Mouse (Mus musculus) kidney, adult 2 months (tissue): ENCODE results near the gene Apobec3. TPM values are rescaled to one million over a fixed set of nuclear protein-coding genes. Genes with fewer than 3 reads are reported as not detected.

ENCODE experiments used
- DNase-seq: peaks from one replicate; pipeline ENCODE4 v3.0.0; 2021
- H3K27ac ChIP-seq: fragments of 200-500 bp; 2 replicates; pipeline ENCODE4 v1.5.1; 2012; ENCODE audit warnings: low read depth, low read length, control low read depth, inconsistent platforms; ENCODE audit not compliant: insufficient read depth
- H3K27me3 ChIP-seq: fragments of 200-500 bp; replicated peaks from 2 replicates; pipeline ENCODE4 v1.6.1; 2012; ENCODE audit warnings: mild to moderate bottlenecking, moderate library complexity, low read length, inconsistent platforms; ENCODE audit not compliant: control insufficient read depth, insufficient read depth
- H3K36me3 ChIP-seq: fragments of 200-500 bp; 2 replicates; pipeline ENCODE4 v1.6.1; 2012; ENCODE audit warnings: mild to moderate bottlenecking, moderate library complexity, low read length, inconsistent platforms; ENCODE audit not compliant: control insufficient read depth, insufficient read depth
- H3K4me1 ChIP-seq: fragments of 200-500 bp; 2 replicates; pipeline ENCODE4 v1.6.1; 2011; ENCODE audit warnings: low read length; ENCODE audit not compliant: control insufficient read depth, insufficient read depth
- H3K4me3 ChIP-seq: fragments of 200-500 bp; 2 replicates; pipeline ENCODE4 v1.5.1; 2011; ENCODE audit warnings: mild to moderate bottlenecking, low read depth, low read length, control low read depth; ENCODE audit not compliant: insufficient read depth
- CTCF ChIP-seq: fragments of 200-500 bp; conservative IDR thresholded peaks from 2 replicates; pipeline ENCODE4 v1.5.1; 2011; ENCODE audit warnings: low read depth, mild to moderate bottlenecking, control low read depth, low read length, moderate library complexity, mixed read lengths; ENCODE audit not compliant: insufficient read depth, insufficient read length
- POLR2A ChIP-seq: fragments of 200-500 bp; IDR thresholded peaks from one replicate; pipeline ENCODE4 v1.6.1; 2011; ENCODE audit warnings: low read depth, low read length, control low read depth
- WGBS: fragments of 180-500 bp; shearing (Covaris S2); methylation state at CpG from one replicate; pipeline ENCODE4 v1.1.7; 2018; 5-methylcytosine and 5-hydroxymethylcytosine counted together
- polyA plus RNA-seq: library from polyadenylated mRNA; depleted of rRNA; stranded (reverse); fragments of >200 nt; gene quantifications from 2 replicates; pipeline ENCODE4 v1.2.3, GENCODE M21; 2012; rRNA removed

Gene Apobec3
- polyA plus RNA-seq, 1 experiment, result 13.4 TPM

DNA sequence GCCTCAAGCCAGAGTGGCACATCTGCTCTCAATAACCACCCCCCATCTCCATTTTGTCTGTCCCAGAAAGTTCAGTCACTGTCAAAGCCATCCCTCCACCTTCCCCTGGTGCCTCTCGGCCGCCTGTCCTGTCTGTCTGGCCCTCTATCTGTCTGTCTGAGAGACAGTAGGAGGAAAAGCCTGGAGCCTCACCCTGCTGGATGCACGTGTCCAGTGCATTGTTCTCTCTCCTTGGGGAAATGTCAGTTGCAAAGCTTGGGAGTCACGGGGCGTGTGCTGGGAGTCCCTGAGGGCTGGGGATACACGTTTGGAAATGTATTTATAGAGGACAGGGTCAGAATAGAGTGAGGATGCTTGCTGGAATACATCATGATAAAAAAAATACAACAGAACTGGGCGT is 62.0 kb downstream of the Apobec3 start:
- Histone ChIP-seq H3K27ac (peak overlapping the region; percentile 72), H3K36me3 (no peaks in the 10 kb centered on the region), H3K27me3 (no peaks in the 10 kb centered on the region), H3K4me3 (no peak overlapping the region), H3K4me1 (peaks cover 14% of the 10 kb centered on the region)
- TF ChIP-seq CTCF (no peak), POLR2A (no peak)
- 76% methylated on average over 7 of the region's 7 CpGs for WGBS
- DNase-seq, result peak; percentile 77

GRCm38 (mm10) chr15:79956559-79956958 is 65.1 kb downstream of the Apobec3 start:
- no peak overlapping the region for H3K4me3 ChIP-seq
- no peak for DNase-seq
- H3K36me3 ChIP-seq, result no peaks in the 10 kb centered on the region
- 83% methylated on average over 8 of the region's 8 CpGs for WGBS
- no peaks in the 10 kb centered on the region for H3K4me1 ChIP-seq
- H3K27ac ChIP-seq, result no peak overlapping the region
- no peaks in the 10 kb centered on the region for H3K27me3 ChIP-seq
- TF ChIP-seq POLR2A (no peak), CTCF (no peak)

- Histone ChIP-seq H3K27me3 (no peaks in the 10 kb centered on the region), H3K4me3 (no peak overlapping the region), H3K36me3 (no peaks in the 10 kb centered on the region), H3K4me1 (no peaks in the 10 kb centered on the region), H3K27ac (no peak overlapping the region)
- DNase-seq, result no peak
- WGBS, result 65% methylated on average over 3 of the region's 3 CpGs
- TF ChIP-seq CTCF (no peak), POLR2A (no peak)
Measured at GRCm38 (mm10) chr15:79958418-79958817, 67.0 kb downstream of the Apobec3 start.

DNA sequence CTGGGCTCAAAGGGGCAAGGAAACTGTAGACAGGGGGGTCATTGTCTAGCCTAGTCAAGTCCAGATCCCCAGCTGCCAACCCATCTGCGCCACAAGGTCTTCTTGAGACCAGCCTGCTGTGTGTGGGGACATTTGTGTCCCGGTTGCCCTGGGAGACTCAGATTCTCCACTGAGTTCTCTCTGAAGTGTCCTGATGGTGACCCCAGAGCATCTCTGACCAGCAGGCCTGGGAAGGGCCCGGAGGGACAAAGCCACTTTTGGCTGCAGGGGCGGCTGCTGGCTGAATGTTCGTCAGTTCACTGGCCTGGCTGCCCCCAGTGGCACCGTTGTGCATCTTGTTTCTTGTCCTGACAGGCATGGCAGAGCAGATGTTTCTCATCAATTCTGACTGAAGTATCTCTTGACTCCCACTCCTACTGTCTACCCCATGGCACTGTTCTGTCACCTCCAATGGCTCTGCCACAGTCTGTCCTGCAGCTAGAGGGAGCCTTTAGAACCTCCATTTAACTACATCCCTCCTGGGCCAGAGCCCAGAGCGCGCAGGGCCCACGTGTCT is 70.0 kb downstream of the Apobec3 start:
- no peak for TF ChIP-seq POLR2A
- TF ChIP-seq CTCF, result peak; percentile 32; the same call in 1 of the 2 replicates
- Histone ChIP-seq H3K27ac (no peak overlapping the region), H3K4me1 (no peaks in the 10 kb centered on the region), H3K27me3 (no peaks in the 10 kb centered on the region), H3K36me3 (no peaks in the 10 kb centered on the region), H3K4me3 (no peak overlapping the region)
- WGBS, result 65% methylated on average over 9 of the region's 9 CpGs
- DNase-seq, result no peak

DNA sequence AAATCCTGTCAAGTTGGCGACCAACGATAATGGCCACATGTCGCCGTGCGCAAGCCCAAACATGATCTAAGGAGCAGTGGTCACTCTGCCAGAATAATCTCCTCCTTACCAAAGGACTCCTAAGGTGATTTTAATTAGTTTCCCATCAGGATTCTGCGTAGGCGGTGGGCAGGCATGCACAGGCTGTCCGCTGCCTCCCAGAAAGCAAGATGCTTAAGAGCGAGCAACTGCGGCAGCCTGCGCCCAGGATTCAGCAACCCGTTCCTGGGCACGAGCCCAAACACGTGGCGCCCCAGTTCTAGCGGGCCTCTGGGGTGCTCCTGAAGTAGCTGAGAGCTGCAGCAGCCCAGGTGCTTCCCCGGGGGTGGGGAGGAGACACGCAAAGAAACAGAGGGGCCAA is 71.2 kb downstream of the Apobec3 start:
- WGBS, result 82% methylated on average over 18 of the region's 18 CpGs
- no peaks in the 10 kb centered on the region for H3K4me1 ChIP-seq
- TF ChIP-seq POLR2A (no peak), CTCF (no peak)
- no peak overlapping the region for H3K4me3 ChIP-seq
- H3K27me3 ChIP-seq, result no peaks in the 10 kb centered on the region
- H3K36me3 ChIP-seq, result no peaks in the 10 kb centered on the region
- DNase-seq, result no peak
- H3K27ac ChIP-seq, result no peak overlapping the region

DNA sequence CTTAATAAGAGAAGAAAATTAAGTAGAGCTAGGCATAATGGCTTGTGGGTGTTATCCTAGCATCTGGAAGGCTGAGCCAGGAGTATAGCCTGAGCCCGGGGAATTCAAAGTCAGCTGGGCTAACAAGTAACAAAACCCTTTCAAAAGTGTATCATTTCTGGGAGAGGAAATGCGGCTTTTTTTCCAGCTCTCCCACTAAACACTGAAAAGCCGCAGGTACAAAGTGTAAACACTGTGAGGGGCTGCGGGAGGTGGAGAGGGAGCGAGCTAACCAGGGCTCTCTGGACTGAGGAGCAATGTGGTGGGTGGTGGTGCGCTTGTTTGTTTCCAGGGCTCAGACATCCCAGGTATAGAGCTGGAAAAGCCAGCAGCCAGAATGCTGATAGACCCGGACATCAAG is 72.9 kb downstream of the Apobec3 start:
- TF ChIP-seq CTCF (no peak), POLR2A (no peak)
- H3K4me1 ChIP-seq, result no peaks in the 10 kb centered on the region
- H3K36me3 ChIP-seq, result no peaks in the 10 kb centered on the region
- DNase-seq, result no peak
- H3K27me3 ChIP-seq, result no peaks in the 10 kb centered on the region
- 92% methylated on average over 7 of the region's 7 CpGs for WGBS
- no peak overlapping the region for H3K4me3 ChIP-seq
- H3K27ac ChIP-seq, result no peak overlapping the region

Other genes with a start within 250 kb of the Apobec3 start
- 1.3 and 1.5 TPM in 2 replicates for gene Fam227a, start 232.7 kb upstream of the Apobec3 start, polyA plus RNA-seq
- gene Cby1, start 232.5 kb upstream of the Apobec3 start, polyA plus RNA-seq, result 12.0 and 15.1 TPM in 2 replicates
- gene Tomm22, start 220.8 kb upstream of the Apobec3 start, polyA plus RNA-seq, result 38.2 and 52.5 TPM in 2 replicates
- gene Josd1, start 203.7 kb upstream of the Apobec3 start, polyA plus RNA-seq, result 19.5 and 19.9 TPM in 2 replicates
- 29.9 and 35.3 TPM in 2 replicates for gene Gtpbp1, start 200.8 kb upstream of the Apobec3 start, polyA plus RNA-seq
- gene Sun2, start 149.1 kb upstream of the Apobec3 start, polyA plus RNA-seq, result 31.5 and 31.9 TPM in 2 replicates
- gene Dnal4, start 113.8 kb upstream of the Apobec3 start, polyA plus RNA-seq, result 54.3 and 57.8 TPM in 2 replicates
- 2.0 and 2.1 TPM in 2 replicates for gene Nptxr, start 86.9 kb upstream of the Apobec3 start, polyA plus RNA-seq
- 0.62 TPM in 1 of 2 replicates, not detected in the other for gene Npcd, start 57.4 kb upstream of the Apobec3 start, polyA plus RNA-seq
- gene Cbx6, start 57.0 kb upstream of the Apobec3 start, polyA plus RNA-seq, result 49.5 and 62.1 TPM in 2 replicates
- 41.3 and 44.1 TPM in 2 replicates for gene Cbx7, start 79.5 kb downstream of the Apobec3 start, polyA plus RNA-seq
- 32.2 and 33.4 TPM in 2 replicates for gene Pdgfb, start 123.3 kb downstream of the Apobec3 start, polyA plus RNA-seq
- 94.8 and 106 TPM in 2 replicates for gene Syngr1, start 199.7 kb downstream of the Apobec3 start, polyA plus RNA-seq
- gene Rpl3, start 200.2 kb downstream of the Apobec3 start, polyA plus RNA-seq, result 511 and 689 TPM in 2 replicates
- 26.7 and 28.5 TPM in 2 replicates for gene Tab1, start 241.5 kb downstream of the Apobec3 start, polyA plus RNA-seq